Mouse (Mus musculus) kidney, adult 18-20 months (tissue): ENCODE results near the gene B630019K06Rik.
"Not testable (repeated sequence)": the region's sequence is repeated elsewhere in the genome, so short reads cannot be mapped to it uniquely, and the experiment has no call there.

Source experiments
- DNase-seq: peaks from one replicate; pipeline ENCODE4 v3.0.0; 2021

The B630019K06Rik gene

GRCm38 (mm10) chrX:8892343-8893155 is at the start of gene B630019K06Rik:
TSS of gene B630019K06Rik (plus strand) at chrX:8892382.
- DNase-seq = peak; percentile 77

GRCm38 (mm10) chrX:8843694-8844093 is 48.5 kb upstream of the B630019K06Rik start, which contains the start of gene Gm6592:
TSS of gene Gm6592 (plus strand) at chrX:8843994.
- DNase-seq = no peak

- no peak for DNase-seq
Measured at GRCm38 (mm10) chrX:8852486-8852885, 39.7 kb upstream of the B630019K06Rik start.

GRCm38 (mm10) chrX:8864331-8864730 is 27.9 kb upstream of the B630019K06Rik start:
- peak; percentile 74 for DNase-seq

- not testable (repeated sequence) for DNase-seq
Measured at GRCm38 (mm10) chrX:8873953-8874352, 18.2 kb upstream of the B630019K06Rik start, which contains the start of gene Gm5751. TSS of gene Gm5751 (plus strand) at chrX:8874253.

- DNase-seq = no peak
Measured at GRCm38 (mm10) chrX:8884336-8884735, 7.8 kb upstream of the B630019K06Rik start.

- no peak for DNase-seq
Measured at GRCm38 (mm10) chrX:8891975-8892342, 223 bp upstream of the B630019K06Rik start.

GRCm38 (mm10) chrX:8893182-8893651 is 1.0 kb downstream of the B630019K06Rik start:
- DNase-seq = no peak

- DNase-seq = no peak
Measured at GRCm38 (mm10) chrX:8900823-8901222, 8.6 kb downstream of the B630019K06Rik start.

- no peak for DNase-seq
Measured at GRCm38 (mm10) chrX:8901906-8902472, 9.8 kb downstream of the B630019K06Rik start.

GRCm38 (mm10) chrX:8921080-8921479 is 28.9 kb downstream of the B630019K06Rik start:
- DNase-seq = no peak

- DNase-seq = no peak
Measured at GRCm38 (mm10) chrX:8921813-8922607, 29.8 kb downstream of the B630019K06Rik start.

- DNase-seq = no peak
Measured at GRCm38 (mm10) chrX:8927308-8927707, 35.1 kb downstream of the B630019K06Rik start.

- DNase-seq = no peak
Measured at GRCm38 (mm10) chrX:8944041-8944440, 51.9 kb downstream of the B630019K06Rik start.
